1 mouse cellular context compared by ENCODE assay signal in the genomic region with DNA sequence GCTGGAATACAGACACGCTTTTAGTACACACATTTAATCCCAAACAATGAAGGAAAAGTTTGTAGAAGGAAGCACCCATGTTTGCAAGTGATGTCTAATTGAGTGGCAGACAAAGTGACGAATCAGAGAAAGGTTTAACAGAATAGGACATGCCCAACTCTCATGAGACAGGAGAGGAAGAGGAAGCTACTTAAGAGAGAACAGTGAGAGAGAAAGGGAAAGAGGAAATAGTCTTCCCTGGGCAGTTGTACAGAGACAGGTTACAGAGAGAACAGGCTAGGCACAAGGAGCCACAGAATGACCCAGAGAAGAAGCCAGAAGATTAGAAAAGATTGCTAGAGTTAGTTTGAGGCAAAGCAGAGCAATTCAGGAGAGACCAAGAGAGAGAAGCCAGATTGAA.
TF ChIP-seq lines count a peak whose summit lies in the region.

No protein-coding gene starts in this region.

TF ChIP-seq in CH12.LX, 34 proteins besides CTCF, POLR2A, EP300 and RAD21:
- TF ChIP-seq JUND (conservative IDR thresholded peaks at IDR 0.05; ENCODE audit: low read depth, low read length): no peak
- no peak for TF ChIP-seq MAFK (IDR thresholded peaks at IDR 0.05; ENCODE audit: insufficient replicate concordance, low read length)
- no peak for TF ChIP-seq NRF1 (IDR thresholded peaks at IDR 0.05; ENCODE audit: low read depth, low read length)
- TF ChIP-seq ZMIZ1 (IDR thresholded peaks at IDR 0.05; ENCODE audit: low read depth, low read length): no peak
- TF ChIP-seq MEF2A (IDR thresholded peaks at IDR 0.05; ENCODE audit: borderline replicate concordance, low read depth, low read length): no peak
- peak; percentile 69 for TF ChIP-seq ELF1 (IDR thresholded peaks at IDR 0.05; ENCODE audit: low read depth, low read length)
- peak; percentile 51; the same call in 1 of the 2 replicates for TF ChIP-seq HCFC1 (IDR thresholded peaks at IDR 0.05; ENCODE audit: low read depth, low read length)
- no peak for TF ChIP-seq CHD2 (IDR thresholded peaks at IDR 0.05; ENCODE audit: low read length)
TF ChIP-seq in CH12.LX: peak in this region for 2.
